Mouse (Mus musculus): ENCODE data around the gene Fmo2. TPM values are rescaled to one million over a fixed set of nuclear protein-coding genes. Genes with fewer than 3 reads are reported as not detected.

The Fmo2 gene
- polyA plus RNA-seq, 1 experiment, result 3.2 TPM

GRCm38 (mm10) chr1:162831838-162832573 is 66.5 kb downstream of the Fmo2 start:
- Histone ChIP-seq H3K4me1 (ENCODE audit: control insufficient read depth, insufficient read depth, low read length) (no peaks in the 10 kb centered on the region), H3K27ac (ENCODE audit: insufficient read depth, low read length) (no peak overlapping the region), H3K4me3 (ENCODE audit: insufficient read depth, low read length) (no peak overlapping the region)
- TF ChIP-seq POLR2A (IDR thresholded peaks at IDR 0.05; ENCODE audit: extremely low read depth, insufficient read depth, low read length) (no peak), CTCF (IDR thresholded peaks at IDR 0.05; ENCODE audit: extremely low read depth, insufficient read depth, low read length) (no peak)

Other genes with a start within 250 kb of the Fmo2 start
- not detected in 2 replicates for gene Myocos, start 240.5 kb downstream of the Fmo2 start, polyA plus RNA-seq (2012; rRNA removed)
- gene Prrc2c, start 158.2 kb downstream of the Fmo2 start, polyA plus RNA-seq (2012; rRNA removed), result 38.6 and 41.5 TPM in 2 replicates
- gene Fmo4, start 84.8 kb downstream of the Fmo2 start, polyA plus RNA-seq (2012; rRNA removed), result 0.13 and 0.25 TPM in 2 replicates
- 21.4 and 25.3 TPM in 2 replicates for gene Fmo1, start 32.1 kb downstream of the Fmo2 start, polyA plus RNA-seq (2012; rRNA removed)
- not detected in 2 replicates for gene Fmo6, start 38.8 kb upstream of the Fmo2 start, polyA plus RNA-seq (2012; rRNA removed)
- not detected in 2 replicates for gene Fmo3, start 85.8 kb upstream of the Fmo2 start, polyA plus RNA-seq (2012; rRNA removed)
- not detected in 2 replicates for gene Mroh9, start 186.9 kb upstream of the Fmo2 start, polyA plus RNA-seq (2012; rRNA removed)